Mouse (Mus musculus) brain, embryonic 18.5 days (tissue): ENCODE measurements around the gene Gm572.

ENCODE experiments used
- DNase-seq: peaks from one replicate; pipeline ENCODE4 v3.0.0-alpha.2; 2012; ENCODE audit warnings: low read depth, low spot score

The Gm572 gene

GRCm38 (mm10) chr4:148643291-148644156 lies at the start of gene Gm572:
Gene Gm572 (plus strand): TSS chr4:148643317.
- no peak for DNase-seq

GRCm38 (mm10) chr4:148593996-148594395 lies 49.1 kb upstream of the Gm572 start:
- no peak for DNase-seq

GRCm38 (mm10) chr4:148595916-148596315 lies 47.2 kb upstream of the Gm572 start:
- no peak for DNase-seq

- no peak for DNase-seq
Observed at GRCm38 (mm10) chr4:148596731-148597130, 46.4 kb upstream of the Gm572 start.

GRCm38 (mm10) chr4:148598826-148599225 lies 44.3 kb upstream of the Gm572 start:
- DNase-seq = no peak

GRCm38 (mm10) chr4:148600316-148600715 lies 42.8 kb upstream of the Gm572 start:
- no peak for DNase-seq

- no peak for DNase-seq
Observed at GRCm38 (mm10) chr4:148601871-148602270, 41.2 kb upstream of the Gm572 start.

- DNase-seq = no peak
Observed at GRCm38 (mm10) chr4:148602357-148603120, 40.6 kb upstream of the Gm572 start, which contains the start of gene Masp2. Gene Masp2 (plus strand): TSS chr4:148602554.

GRCm38 (mm10) chr4:148603376-148604139 lies 39.6 kb upstream of the Gm572 start:
- no peak for DNase-seq

GRCm38 (mm10) chr4:148604141-148604540 lies 39.0 kb upstream of the Gm572 start:
- no peak for DNase-seq

- no peak for DNase-seq
Observed at GRCm38 (mm10) chr4:148604541-148605165, 38.5 kb upstream of the Gm572 start.

- no peak for DNase-seq
Observed at GRCm38 (mm10) chr4:148607758-148608157, 35.4 kb upstream of the Gm572 start.

- DNase-seq = no peak
Observed at GRCm38 (mm10) chr4:148609805-148610204, 33.3 kb upstream of the Gm572 start.

GRCm38 (mm10) chr4:148610631-148611364 lies 32.3 kb upstream of the Gm572 start:
- no peak for DNase-seq

GRCm38 (mm10) chr4:148612557-148612956 lies 30.6 kb upstream of the Gm572 start:
- DNase-seq = no peak

- DNase-seq = no peak
Observed at GRCm38 (mm10) chr4:148613738-148614137, 29.4 kb upstream of the Gm572 start.

GRCm38 (mm10) chr4:148619805-148620204 lies 23.3 kb upstream of the Gm572 start:
- no peak for DNase-seq

- DNase-seq = no peak
Observed at GRCm38 (mm10) chr4:148620718-148621117, 22.4 kb upstream of the Gm572 start.

GRCm38 (mm10) chr4:148622485-148622884 lies 20.6 kb upstream of the Gm572 start:
- no peak for DNase-seq

GRCm38 (mm10) chr4:148623609-148624008 lies 19.5 kb upstream of the Gm572 start:
- no peak for DNase-seq

- no peak for DNase-seq
Observed at GRCm38 (mm10) chr4:148625010-148625409, 18.1 kb upstream of the Gm572 start.
